Comparison of ENCODE assay signal across 17 mouse cellular contexts in genomic region chr2:18969066-18969681, GRCm38 (mm10). TPM values are rescaled to one million over a fixed set of nuclear protein-coding genes. Genes with fewer than 3 reads are reported as not detected.
A peak's percentile ranks its signal among the peaks of the same experiment; 100 is the strongest.
DNase-seq lines count a peak whose midpoint lies in the region; ATAC-seq and TF ChIP-seq lines count a peak whose summit lies in the region.
"Had no signal": no experiment of that assay in that cellular context is flagged by ENCODE, and none has a peak within 500 bp of the region (broad histone marks: within the 10 kb centered on the region; RNA-seq: fewer than 3 reads in every experiment).

No protein-coding gene starts in this region.

- peak; percentile 75 to 87 for TF ChIP-seq EP300 in MEL (IDR thresholded peaks at IDR 0.05; ENCODE audit: low read depth in 1 of 2, low read length in 2 of 2)

- no peak overlapping the region for H3K4me3 ChIP-seq in lung, embryonic 16.5 days (ENCODE audit: low read length)
- no peak overlapping the region for H3K4me3 ChIP-seq in lung, adult 2 months (replicated peaks; ENCODE audit: extremely low read depth, low read depth, low read length)
- H3K4me3 ChIP-seq in MEL (ENCODE audit: control insufficient read depth in 1 of 2, insufficient read depth in 1 of 2, low read depth in 2 of 2, low read length in 2 of 2): no peak overlapping the region
- H3K4me3 ChIP-seq in intestine, embryonic 15.5 days (replicated peaks): no peak overlapping the region
- no peak overlapping the region for H3K4me3 ChIP-seq in cerebellum, adult 2 months (replicated peaks; ENCODE audit: insufficient read depth, low read depth, low read length)
- H3K4me3 ChIP-seq: embryonic facial prominence, embryonic 10.5 days; forebrain, embryonic 10.5 days; midbrain, embryonic 15.5 days had no signal

- no peak for TF ChIP-seq CTCF in lung, adult 2 months (IDR thresholded peaks at IDR 0.05; ENCODE audit: insufficient read depth, low read length)
- no peak for TF ChIP-seq CTCF in MEL (IDR thresholded peaks at IDR 0.05 in 2 of 3, conservative IDR thresholded peaks at IDR 0.05 in 1 of 3; ENCODE audit: control insufficient read depth in 1 of 3, insufficient read depth in 1 of 3, low read depth in 2 of 3, low read length in 3 of 3, poor library complexity in 1 of 3, severe bottlenecking in 1 of 3)
- no peak for TF ChIP-seq CTCF in cerebellum, adult 2 months (IDR thresholded peaks at IDR 0.05; ENCODE audit: borderline replicate concordance, insufficient read depth, low read depth, low read length)

- H3K79me2 ChIP-seq in MEL (ENCODE audit: control insufficient read depth, insufficient read depth, low read length, poor library complexity): peaks cover 16% of the 10 kb centered on the region

- H3K27ac ChIP-seq in lung, embryonic 16.5 days (ENCODE audit: low read length): no peak overlapping the region
- peak overlapping the region; percentile 68 for H3K27ac ChIP-seq in MEL (ENCODE audit: control insufficient read depth, low read depth, low read length)
- no peak overlapping the region for H3K27ac ChIP-seq in intestine, embryonic 15.5 days
- no peak overlapping the region for H3K27ac ChIP-seq in cerebellum, adult 2 months (ENCODE audit: insufficient read depth, low read length)
- H3K27ac ChIP-seq: embryonic facial prominence, embryonic 10.5 days; forebrain, embryonic 10.5 days; midbrain, embryonic 15.5 days had no signal

- peaks cover 3% of the 10 kb centered on the region; the same call in 1 of the 2 replicates for H3K9me3 ChIP-seq in lung, embryonic 16.5 days (ENCODE audit: control insufficient read depth, low read length)
- no peaks in the 10 kb centered on the region for H3K9me3 ChIP-seq in MEL (replicated peaks; ENCODE audit: insufficient read depth, low read length)
- no peaks in the 10 kb centered on the region; the same call in 1 of the 2 replicates for H3K9me3 ChIP-seq in intestine, embryonic 15.5 days
- H3K9me3 ChIP-seq: midbrain, embryonic 15.5 days had no signal

- no peak for DNase-seq in lung, adult 2 months
- peak; percentile 75 for DNase-seq in MEL (ENCODE audit: low read depth, low spot score)
- no peak for DNase-seq in cerebellum, adult 2 months
- no peak for DNase-seq in frontal cortex, postnatal 14 days (ENCODE audit: low spot score in 2 of 2)
- no peak for DNase-seq in spleen, adult 18-20 months
- DNase-seq: adrenal gland, adult 8-10 months; cerebellum, postnatal 10 days; right cerebral cortex, postnatal 4 days had no signal

- no peaks in the 10 kb centered on the region for H3K27me3 ChIP-seq in lung, embryonic 16.5 days (ENCODE audit: control insufficient read depth, insufficient read depth, low read depth, low read length)
- no peaks in the 10 kb centered on the region for H3K27me3 ChIP-seq in MEL (ENCODE audit: control insufficient read depth in 1 of 2, insufficient read depth in 2 of 2, low read length in 2 of 2)
- H3K27me3 ChIP-seq in intestine, embryonic 15.5 days (replicated peaks): no peaks in the 10 kb centered on the region
- no peaks in the 10 kb centered on the region for H3K27me3 ChIP-seq in cerebellum, adult 2 months (ENCODE audit: control insufficient read depth, insufficient read depth, low read length)
- H3K27me3 ChIP-seq: midbrain, embryonic 15.5 days had no signal

- no peak for TF ChIP-seq RAD21 in MEL (IDR thresholded peaks at IDR 0.05; ENCODE audit: low read depth, low read length)

- no peaks in the 10 kb centered on the region for H3K36me3 ChIP-seq in lung, embryonic 16.5 days (ENCODE audit: control insufficient read depth, insufficient read depth, low read length)
- peaks cover 4 to 21% of the 10 kb centered on the region in 2 experiments; a peak in 3 of 4 replicates for H3K36me3 ChIP-seq in MEL (ENCODE audit: control insufficient read depth in 1 of 2, insufficient read depth in 2 of 2, low read length in 2 of 2)
- no peaks in the 10 kb centered on the region for H3K36me3 ChIP-seq in intestine, embryonic 15.5 days
- H3K36me3 ChIP-seq: midbrain, embryonic 15.5 days had no signal

- no peak overlapping the region for H3K9ac ChIP-seq in lung, embryonic 16.5 days (ENCODE audit: low read length)
- H3K9ac ChIP-seq in MEL (ENCODE audit: control insufficient read depth, low read depth, low read length, poor library complexity, severe bottlenecking): peak overlapping the region; percentile 21; the same call in 1 of the 2 replicates
- H3K9ac ChIP-seq in intestine, embryonic 15.5 days: no peak overlapping the region
- H3K9ac ChIP-seq: midbrain, embryonic 15.5 days had no signal

- no peak for TF ChIP-seq POLR2A in lung, adult 2 months (IDR thresholded peaks at IDR 0.05; ENCODE audit: borderline replicate concordance, extremely low read depth, low read depth, low read length)
- TF ChIP-seq POLR2A in MEL (IDR thresholded peaks at IDR 0.05; ENCODE audit: control insufficient read depth in 1 of 2, insufficient read depth in 1 of 2, low read depth in 1 of 2, low read length in 2 of 2, poor library complexity in 1 of 2): no peak
- TF ChIP-seq POLR2A in cerebellum, adult 2 months (IDR thresholded peaks at IDR 0.05; ENCODE audit: borderline replicate concordance, insufficient read depth, low read length): no peak

- ATAC-seq in lung, embryonic 16.5 days (ENCODE audit: low read depth): peak; percentile 59
- peak; percentile 75 for ATAC-seq in intestine, embryonic 15.5 days
- ATAC-seq in megakaryocyte progenitor cell, adult 5-6 weeks (replicated peaks; ENCODE audit: poor library complexity): peak; percentile 77
- ATAC-seq: hindbrain, embryonic 16.5 days; midbrain, embryonic 15.5 days had no signal

- H3K4me2 ChIP-seq in lung, embryonic 16.5 days (ENCODE audit: low read depth, low read length): no peak overlapping the region
- no peak overlapping the region for H3K4me2 ChIP-seq in intestine, embryonic 15.5 days (replicated peaks)
- H3K4me2 ChIP-seq: midbrain, embryonic 15.5 days had no signal

- 21% methylated on average over 5 of the region's 5 CpGs for WGBS in lung, embryonic 16.5 days
- 44% methylated on average over 5 of the region's 5 CpGs for WGBS in lung, adult 2 months
- 25% methylated on average over 5 of the region's 5 CpGs for WGBS in intestine, embryonic 15.5 days
- 85% methylated on average over 5 of the region's 5 CpGs for whole genome bisulfite sequencing in cerebellum, adult 2 months

- peaks cover 10% of the 10 kb centered on the region for H3K4me1 ChIP-seq in lung, embryonic 16.5 days (replicated peaks; ENCODE audit: control insufficient read depth, insufficient read depth, low read length)
- H3K4me1 ChIP-seq in lung, adult 2 months (ENCODE audit: control insufficient read depth, insufficient read depth, low read length): no peaks in the 10 kb centered on the region; the same call in 1 of the 2 replicates
- H3K4me1 ChIP-seq in MEL (ENCODE audit: control insufficient read depth in 1 of 2, insufficient read depth in 2 of 2, low read length in 2 of 2): peaks cover 12 to 20% of the 10 kb centered on the region in 2 experiments
- H3K4me1 ChIP-seq in intestine, embryonic 15.5 days (replicated peaks): peaks cover 6% of the 10 kb centered on the region; the same call in 1 of the 2 replicates
- no peaks in the 10 kb centered on the region for H3K4me1 ChIP-seq in cerebellum, adult 2 months (ENCODE audit: control insufficient read depth, insufficient read depth, low read length)
- H3K4me1 ChIP-seq: forebrain, embryonic 10.5 days; midbrain, embryonic 15.5 days had no signal

TF ChIP-seq in MEL, 35 proteins besides CTCF, POLR2A, EP300 and RAD21 (continues in another document):
- TF ChIP-seq ETS1 (IDR thresholded peaks at IDR 0.05; ENCODE audit: low read depth, low read length): peak; percentile 95
- TF ChIP-seq ZKSCAN1 (IDR thresholded peaks at IDR 0.05; ENCODE audit: low read depth, low read length): no peak
- peak; percentile 68 for TF ChIP-seq TAL1 (IDR thresholded peaks at IDR 0.05; ENCODE audit: low read length)
- no peak for TF ChIP-seq TBP (IDR thresholded peaks at IDR 0.05; ENCODE audit: low read depth, low read length)
- no peak for TF ChIP-seq USF2 (IDR thresholded peaks at IDR 0.05; ENCODE audit: borderline replicate concordance in 1 of 2, insufficient read depth in 1 of 2, low read depth in 1 of 2, low read length in 2 of 2)
- TF ChIP-seq MXI1 (IDR thresholded peaks at IDR 0.05; ENCODE audit: low read depth, low read length): peak; percentile 98
- peak; percentile 97 for TF ChIP-seq SIN3A (IDR thresholded peaks at IDR 0.05; ENCODE audit: low read length)
- TF ChIP-seq MYC (IDR thresholded peaks at IDR 0.05; ENCODE audit: low read depth, low read length): peak; percentile 98
- TF ChIP-seq MAZ (IDR thresholded peaks at IDR 0.05; ENCODE audit: low read depth, low read length): no peak
- peak; percentile 98 for TF ChIP-seq MAX (IDR thresholded peaks at IDR 0.05; ENCODE audit: low read length)
- peak; percentile 95 for TF ChIP-seq ZNF384 (IDR thresholded peaks at IDR 0.05; ENCODE audit: low read depth, low read length)
- no peak for TF ChIP-seq MEF2A (IDR thresholded peaks at IDR 0.05; ENCODE audit: extremely low read depth, insufficient replicate concordance, low read depth, low read length, poor library complexity, severe bottlenecking)
- TF ChIP-seq BHLHE40 (IDR thresholded peaks at IDR 0.05; ENCODE audit: borderline replicate concordance, low read depth, low read length): peak; percentile 99
- peak; percentile 86 for TF ChIP-seq TCF12 (IDR thresholded peaks at IDR 0.05; ENCODE audit: low read depth, low read length)

RNA-seq across cellular contexts. Expression of gene Pip4k2a, which starts 28.8 kb away (rescaled TPM):
- polyA plus RNA-seq in lung, embryonic 16.5 days (2015; fragmentation: Nextera tagmentation; extraction: Ambion mirVana): 6.7 and 7.4 TPM in 2 replicates
- polyA plus RNA-seq in lung, adult 2 months (2012; rRNA removed): 6.9 and 9.5 TPM in 2 replicates
- total RNA-seq in MEL (2012; rRNA removed): 7.9 and 11.7 TPM in 2 replicates
- polyA plus RNA-seq in MEL (2012; ENCODE audit: insufficient read depth in 1 of 2, insufficient read length in 2 of 2, low read depth in 1 of 2, low replicate concordance in 2 of 2, missing spikeins in 1 of 2): 10 to 100 TPM in 1 of 2 experiments, not detected in 1; 48.5 TPM
- 8.9 and 9.2 TPM in 2 replicates for polyA plus RNA-seq in intestine, embryonic 15.5 days (2015; fragmentation: Nextera tagmentation; extraction: Ambion mirVana)
- total RNA-seq in megakaryocyte progenitor cell, adult 5-6 weeks (2015): 47.3 and 62.2 TPM in 2 replicates
- total RNA-seq in megakaryocyte progenitor cell, adult 5-6 weeks (2017): 23.2 and 23.5 TPM in 2 replicates
- 67.8 and 78.1 TPM in 2 replicates for polyA plus RNA-seq in cerebellum, adult 2 months (2012; rRNA removed)

RNA-seq across cellular contexts. Expression of gene 4930426L09Rik, which starts 29.0 kb away (rescaled TPM):
- polyA plus RNA-seq in lung, embryonic 16.5 days (2015; fragmentation: Nextera tagmentation; extraction: Ambion mirVana): 0.24 TPM in 1 of 2 replicates, not detected in the other
- polyA plus RNA-seq in lung, adult 2 months (2012; rRNA removed): 0.38 and 0.47 TPM in 2 replicates
- 0.12 and 0.13 TPM in 2 replicates for total RNA-seq in MEL (2012; rRNA removed)
- under 1 TPM in 1 of 2 experiments, not detected in 1; 0.19 TPM for polyA plus RNA-seq in MEL (2012; ENCODE audit: insufficient read depth in 1 of 2, insufficient read length in 2 of 2, low read depth in 1 of 2, low replicate concordance in 2 of 2, missing spikeins in 1 of 2)
- polyA plus RNA-seq in intestine, embryonic 15.5 days (2015; fragmentation: Nextera tagmentation; extraction: Ambion mirVana): 0.31 and 0.63 TPM in 2 replicates
- total RNA-seq in megakaryocyte progenitor cell, adult 5-6 weeks (2015): 1.2 and 1.4 TPM in 2 replicates
- 0.17 TPM in 1 of 2 replicates, not detected in the other for total RNA-seq in megakaryocyte progenitor cell, adult 5-6 weeks (2017)
- polyA plus RNA-seq in cerebellum, adult 2 months (2012; rRNA removed): 0.89 and 0.98 TPM in 2 replicates
- total RNA-seq: gastrocnemius, adult 18-20 months; liver, adult 2 months had no signal
